Mouse (Mus musculus) cortical plate, adult 2 months (tissue): ENCODE results near the gene Mbtps1.

Experiments used
- CTCF ChIP-seq: fragments of 200-500 bp; IDR thresholded peaks from 2 replicates; pipeline ENCODE4 v1.5.1; 2011; ENCODE audit warnings: mild to moderate bottlenecking, control low read depth, low read length; ENCODE audit not compliant: insufficient read depth; ENCODE audit errors: extremely low read depth
- POLR2A ChIP-seq: fragments of 200-500 bp; IDR thresholded peaks from 2 replicates; pipeline ENCODE4 v1.6.1; 2011; ENCODE audit warnings: mild to moderate bottlenecking, low read length, control low read depth; ENCODE audit not compliant: insufficient read depth; ENCODE audit errors: extremely low read depth

- TF ChIP-seq CTCF (no peak), POLR2A (no peak)
Measured at GRCm38 (mm10) chr8:119466794-119467193, 91.7 kb downstream of the Mbtps1 start.
